Mouse (Mus musculus) midbrain, embryonic 10.5 days (tissue): ENCODE measurements around the gene Kdm8. TPM values are rescaled to one million over a fixed set of nuclear protein-coding genes. Genes with fewer than 3 reads are reported as not detected.

Experiments used
- DNase-seq: peaks from one replicate; pipeline ENCODE4 v3.0.0-alpha.2; 2017; ENCODE audit warnings: low spot score
- H3K27ac ChIP-seq: fragments of 300-500 bp; sonication (generic); replicated peaks from 2 replicates; pipeline ENCODE4 v1.5.1; 2016; ENCODE audit warnings: mild to moderate bottlenecking
- H3K27me3 ChIP-seq: fragments of 300-500 bp; sonication (generic); 2 replicates; pipeline ENCODE4 v1.6.1; 2016; ENCODE audit warnings: low read depth, mild to moderate bottlenecking; ENCODE audit not compliant: poor library complexity, severe bottlenecking
- H3K36me3 ChIP-seq: fragments of 300-500 bp; sonication (generic); 2 replicates; pipeline ENCODE4 v1.6.1; 2016; ENCODE audit warnings: mild to moderate bottlenecking, moderate library complexity
- H3K4me1 ChIP-seq: fragments of 300-500 bp; sonication (generic); 2 replicates; pipeline ENCODE4 v1.6.1; 2016
- H3K4me3 ChIP-seq: fragments of 300-500 bp; sonication (generic); 2 replicates; pipeline ENCODE4 v1.5.1; 2016; ENCODE audit warnings: mild to moderate bottlenecking, moderate library complexity
- H3K9me3 ChIP-seq: fragments of 300-500 bp; sonication (generic); replicated peaks from 2 replicates; pipeline ENCODE4 v1.6.1; 2016; ENCODE audit warnings: mild to moderate bottlenecking
- WGBS: fragments of 180-500 bp; shearing (Covaris S2); methylation state at CpG from one replicate; pipeline ENCODE4 v1.1.7; 2016; 5-methylcytosine and 5-hydroxymethylcytosine counted together
- polyA plus RNA-seq: library from polyadenylated mRNA; unstranded; fragments of >200 nt; fragmentation: Nextera tagmentation; extraction: Ambion mirVana; gene quantifications from 2 replicates; pipeline ENCODE4 v1.2.1, GENCODE M21; 2016

The Kdm8 gene
- polyA plus RNA-seq, 1 experiment from 2014 or later = 15.5 TPM

- 88% methylated on average over 4 of the region's 4 CpGs for WGBS
- Histone ChIP-seq H3K27me3 (no peaks in the 10 kb centered on the region), H3K4me1 (peaks cover 20% of the 10 kb centered on the region), H3K27ac (no peak overlapping the region), H3K9me3 (no peaks in the 10 kb centered on the region), H3K4me3 (no peak overlapping the region), H3K36me3 (peaks cover 68% of the 10 kb centered on the region)
- DNase-seq = no peak
These were observed 26.4 kb downstream of the Kdm8 start for GRCm38 (mm10) chr7:125470901-125471300.

- Histone ChIP-seq H3K9me3 (no peaks in the 10 kb centered on the region), H3K27ac (peak overlapping the region; percentile 72), H3K27me3 (no peaks in the 10 kb centered on the region), H3K4me3 (no peak overlapping the region), H3K4me1 (peaks cover 32% of the 10 kb centered on the region), H3K36me3 (peaks cover 58% of the 10 kb centered on the region)
- DNase-seq = peak; percentile 78
- 35% methylated on average over 13 of the region's 13 CpGs for WGBS
These were observed 27.7 kb downstream of the Kdm8 start for GRCm38 (mm10) chr7:125471991-125472741.

- DNase-seq = no peak
- 85% methylated on average over 4 of the region's 4 CpGs for WGBS
- peaks cover 52% of the 10 kb centered on the region for H3K36me3 ChIP-seq
- no peak overlapping the region for H3K4me3 ChIP-seq
- peaks cover 32% of the 10 kb centered on the region for H3K4me1 ChIP-seq
- 0 out of 2 replicates have a peak overlapping the region, but pooled peaks have one; percentile 6 for H3K27ac ChIP-seq
- H3K9me3 ChIP-seq = no peaks in the 10 kb centered on the region
- no peaks in the 10 kb centered on the region for H3K27me3 ChIP-seq
These were observed 30.1 kb downstream of the Kdm8 start for GRCm38 (mm10) chr7:125474535-125474934.

- peaks cover 32% of the 10 kb centered on the region for H3K4me1 ChIP-seq
- H3K27me3 ChIP-seq = no peaks in the 10 kb centered on the region
- DNase-seq = no peak
- no peaks in the 10 kb centered on the region for H3K9me3 ChIP-seq
- no peak overlapping the region for H3K4me3 ChIP-seq
- WGBS = 69% methylated on average over 11 of the region's 11 CpGs
- peaks cover 44% of the 10 kb centered on the region for H3K36me3 ChIP-seq
- H3K27ac ChIP-seq = peak overlapping the region; percentile 63
These were observed 31.2 kb downstream of the Kdm8 start for GRCm38 (mm10) chr7:125475601-125476251.

- no peaks in the 10 kb centered on the region for H3K27me3 ChIP-seq
- no peak overlapping the region for H3K27ac ChIP-seq
- peaks cover 52% of the 10 kb centered on the region for H3K36me3 ChIP-seq
- peaks cover 25% of the 10 kb centered on the region for H3K4me1 ChIP-seq
- no peaks in the 10 kb centered on the region for H3K9me3 ChIP-seq
- H3K4me3 ChIP-seq = no peak overlapping the region
- DNase-seq = no peak
- 86% methylated on average over 7 of the region's 7 CpGs for WGBS
These were observed 34.0 kb downstream of the Kdm8 start for GRCm38 (mm10) chr7:125478391-125478984.

- Histone ChIP-seq H3K9me3 (no peaks in the 10 kb centered on the region), H3K27me3 (no peaks in the 10 kb centered on the region), H3K4me1 (peaks cover 17% of the 10 kb centered on the region), H3K36me3 (peaks cover 63% of the 10 kb centered on the region), H3K27ac (no peak overlapping the region), H3K4me3 (no peak overlapping the region)
- no peak for DNase-seq
- 89% methylated on average over 4 of the region's 4 CpGs for WGBS
These were observed 36.0 kb downstream of the Kdm8 start for GRCm38 (mm10) chr7:125480518-125480917.

- DNase-seq = no peak
- H3K27ac ChIP-seq = no peak overlapping the region
- WGBS = 86% methylated on average over 3 of the region's 3 CpGs
- H3K9me3 ChIP-seq = no peaks in the 10 kb centered on the region
- peaks cover 68% of the 10 kb centered on the region for H3K36me3 ChIP-seq
- H3K4me1 ChIP-seq = no peaks in the 10 kb centered on the region
- H3K4me3 ChIP-seq = no peak overlapping the region
- no peaks in the 10 kb centered on the region for H3K27me3 ChIP-seq
These were observed 37.9 kb downstream of the Kdm8 start for GRCm38 (mm10) chr7:125482339-125482738.

- H3K27ac ChIP-seq = no peak overlapping the region
- DNase-seq = no peak
- H3K36me3 ChIP-seq = peaks cover 63% of the 10 kb centered on the region
- no peaks in the 10 kb centered on the region for H3K27me3 ChIP-seq
- no peaks in the 10 kb centered on the region for H3K9me3 ChIP-seq
- no peaks in the 10 kb centered on the region for H3K4me1 ChIP-seq
- no peak overlapping the region for H3K4me3 ChIP-seq
- WGBS = 68% methylated on average over 2 of the region's 2 CpGs
These were observed 38.4 kb downstream of the Kdm8 start for GRCm38 (mm10) chr7:125482886-125483285.

GRCm38 (mm10) chr7:125484791-125485190 lies 40.3 kb downstream of the Kdm8 start:
- H3K4me3 ChIP-seq = no peak overlapping the region
- no peak overlapping the region for H3K27ac ChIP-seq
- H3K36me3 ChIP-seq = peaks cover 52% of the 10 kb centered on the region
- no peaks in the 10 kb centered on the region for H3K9me3 ChIP-seq
- no peaks in the 10 kb centered on the region for H3K27me3 ChIP-seq
- DNase-seq = no peak
- 89% methylated on average over 7 of the region's 7 CpGs for WGBS
- peaks cover 10% of the 10 kb centered on the region; the same call in 1 of the 2 replicates for H3K4me1 ChIP-seq

- Histone ChIP-seq H3K4me3 (no peak overlapping the region), H3K4me1 (peaks cover 19% of the 10 kb centered on the region), H3K27ac (no peak overlapping the region), H3K27me3 (no peaks in the 10 kb centered on the region), H3K9me3 (no peaks in the 10 kb centered on the region), H3K36me3 (peaks cover 44% of the 10 kb centered on the region)
- DNase-seq = no peak
- WGBS = 94% methylated on average over 16 of the region's 16 CpGs
These were observed 41.7 kb downstream of the Kdm8 start for GRCm38 (mm10) chr7:125486121-125486630.

GRCm38 (mm10) chr7:125487126-125487525 lies 42.6 kb downstream of the Kdm8 start:
- H3K27me3 ChIP-seq = no peaks in the 10 kb centered on the region
- peaks cover 39% of the 10 kb centered on the region for H3K36me3 ChIP-seq
- WGBS = 89% methylated on average over 10 of the region's 10 CpGs
- H3K9me3 ChIP-seq = no peaks in the 10 kb centered on the region
- H3K4me1 ChIP-seq = peaks cover 27% of the 10 kb centered on the region
- H3K27ac ChIP-seq = no peak overlapping the region
- DNase-seq = no peak
- H3K4me3 ChIP-seq = no peak overlapping the region

GRCm38 (mm10) chr7:125488706-125489105 lies 44.2 kb downstream of the Kdm8 start:
- DNase-seq = no peak
- Histone ChIP-seq H3K27ac (no peak overlapping the region), H3K4me3 (no peak overlapping the region), H3K36me3 (peaks cover 28% of the 10 kb centered on the region), H3K9me3 (no peaks in the 10 kb centered on the region), H3K4me1 (peaks cover 33% of the 10 kb centered on the region), H3K27me3 (no peaks in the 10 kb centered on the region)
- 88% methylated on average over 6 of the region's 6 CpGs for WGBS

- Histone ChIP-seq H3K36me3 (peaks cover 18% of the 10 kb centered on the region), H3K9me3 (no peaks in the 10 kb centered on the region), H3K27me3 (no peaks in the 10 kb centered on the region), H3K4me1 (peaks cover 33% of the 10 kb centered on the region), H3K27ac (no peak overlapping the region), H3K4me3 (no peak overlapping the region)
- 95% methylated on average over 2 of the region's 2 CpGs for WGBS
- DNase-seq = no peak
These were observed 45.2 kb downstream of the Kdm8 start for GRCm38 (mm10) chr7:125489636-125490035.
